Mouse (Mus musculus): ENCODE data around the gene Rangrf.

GRCm38 (mm10) chr11:68940516-68940915 lies 34.5 kb downstream of the Rangrf start:
- no peak for TF ChIP-seq CTCF (IDR thresholded peaks at IDR 0.05; ENCODE audit: borderline replicate concordance, extremely low read depth, insufficient read depth, insufficient read length)
- TF ChIP-seq POLR2A (IDR thresholded peaks at IDR 0.05; ENCODE audit: borderline replicate concordance, extremely low read depth, insufficient read depth, insufficient read length, poor library complexity, severe bottlenecking), result no peak
